Mouse (Mus musculus): ENCODE data around the gene Tmem191c. TPM values are rescaled to one million over a fixed set of nuclear protein-coding genes. Genes with fewer than 3 reads are reported as not detected.
"Not testable (repeated sequence)": the region's sequence is repeated elsewhere in the genome, so short reads cannot be mapped to it uniquely, and the experiment has no call there.

Tmem191c gene
- polyA plus RNA-seq (2021): 9.2 TPM

GRCm38 (mm10) chr16:17275721-17276120 lies at the start of gene Tmem191c:
TSS of gene Tmem191c (plus strand) at chr16:17276077.
- ChIA-PET CTCF (interaction anchor here (1.1 to 1.6 kb wide), 2 partner anchors 10 to 66 kb away, joined by 6 to 24 read pairs; partner anchors contain the start of gene Rimbp3), POLR2A (interaction anchor here (0.6 kb wide), 1 partner anchor 75 kb away, joined by 4 read pairs; no protein-coding TSS in a partner anchor)
- DNase-seq (ENCODE audit: low read depth, low spot score) (no peak), ATAC-seq (no peak)
- H3K27me3 ChIP-seq: no peaks in the 10 kb centered on the region
- TF ChIP-seq CTCF (IDR thresholded peaks at IDR 0.05): no peak
- in situ Hi-C loops (cut with MboI; ENCODE audit: low pct_unique_long_range_greater_than_20kb): no loop called here

- DNase-seq (ENCODE audit: low read depth, low spot score): no peak
- in situ Hi-C loops (cut with MboI; ENCODE audit: low pct_unique_long_range_greater_than_20kb): no loop called here
- POLR2A ChIA-PET: interaction anchor here (0.7 to 0.8 kb wide), 2 partner anchors 16 to 51 kb away, joined by 3 read pairs; no protein-coding TSS in a partner anchor
- CTCF ChIA-PET: interaction anchor here (1.1 to 1.4 kb wide), 2 partner anchors 9 to 15 kb away, joined by 3 to 6 read pairs; no protein-coding TSS in a partner anchor
- no peak for TF ChIP-seq CTCF (IDR thresholded peaks at IDR 0.05)
- H3K27me3 ChIP-seq: peaks cover 12% of the 10 kb centered on the region
- no peak for ATAC-seq
Measured at GRCm38 (mm10) chr16:17226496-17226895, 49.4 kb upstream of the Tmem191c start.

- POLR2A ChIA-PET; H3K27me3 ChIP-seq; in situ Hi-C loops (cut with MboI; ENCODE audit: low pct_unique_long_range_greater_than_20kb); ATAC-seq; DNase-seq (ENCODE audit: low read depth, low spot score): not testable (repeated sequence)
- CTCF ChIA-PET: interaction anchor here (1.5 to 6.6 kb wide), 3 partner anchors 22 to 65 kb away, joined by 3 to 39 read pairs (median 4); partner anchors contain the start of gene Rimbp3
Measured at GRCm38 (mm10) chr16:17231523-17231922, 44.4 kb upstream of the Tmem191c start.

- ATAC-seq (peak; percentile 92), DNase-seq (ENCODE audit: low read depth, low spot score) (peak; percentile 31)
- ChIA-PET POLR2A (no interaction called here), CTCF (interaction anchor here (1.9 to 6.6 kb wide), 2 partner anchors 24 to 44 kb away, joined by 4 to 39 read pairs; partner anchors contain the start of gene Rimbp3)
- H3K27me3 ChIP-seq: peaks cover 4% of the 10 kb centered on the region
- no peak for TF ChIP-seq CTCF (IDR thresholded peaks at IDR 0.05)
- in situ Hi-C loops (cut with MboI; ENCODE audit: low pct_unique_long_range_greater_than_20kb): no loop called here
Measured at GRCm38 (mm10) chr16:17232794-17233701, 42.8 kb upstream of the Tmem191c start, which contains the start of gene Hic2. TSS of gene Hic2 (plus strand) at chr16:17233572.

GRCm38 (mm10) chr16:17233702-17234498 lies 42.0 kb upstream of the Tmem191c start:
- ATAC-seq: no peak
- DNase-seq (ENCODE audit: low read depth, low spot score): no peak
- in situ Hi-C loops (cut with MboI; ENCODE audit: low pct_unique_long_range_greater_than_20kb): no loop called here
- CTCF ChIA-PET: interaction anchor here (1.7 to 6.6 kb wide), 3 partner anchors 13 to 38 kb away, joined by 5 to 39 read pairs (median 11); partner anchors contain the start of gene Rimbp3
- no peaks in the 10 kb centered on the region for H3K27me3 ChIP-seq
- no peak for TF ChIP-seq CTCF (IDR thresholded peaks at IDR 0.05)
- POLR2A ChIA-PET: no interaction called here

GRCm38 (mm10) chr16:17234499-17234895 lies 41.4 kb upstream of the Tmem191c start:
- POLR2A ChIA-PET: interaction anchor here (0.5 kb wide), 1 partner anchor 685 kb away, joined by 5 read pairs; no protein-coding TSS in a partner anchor
- in situ Hi-C loops (cut with MboI; ENCODE audit: low pct_unique_long_range_greater_than_20kb): no loop called here
- CTCF ChIA-PET: interaction anchor here (1.7 to 6.6 kb wide), 3 partner anchors 13 to 37 kb away, joined by 5 to 39 read pairs (median 11); partner anchors contain the start of gene Rimbp3
- no peak for DNase-seq (ENCODE audit: low read depth, low spot score)
- H3K27me3 ChIP-seq: no peaks in the 10 kb centered on the region
- no peak for TF ChIP-seq CTCF (IDR thresholded peaks at IDR 0.05)
- ATAC-seq: no peak

GRCm38 (mm10) chr16:17234916-17235665 lies 40.8 kb upstream of the Tmem191c start:
- CTCF ChIA-PET: interaction anchor here (1.2 to 6.6 kb wide), 4 partner anchors 8 to 36 kb away, joined by 3 to 39 read pairs (median 8); partner anchors contain the start of gene Rimbp3
- DNase-seq (ENCODE audit: low read depth, low spot score) (peak; percentile 43), ATAC-seq (peak; percentile 12)
- no peak for TF ChIP-seq CTCF (IDR thresholded peaks at IDR 0.05)
- POLR2A ChIA-PET: interaction anchor here (0.5 kb wide), 1 partner anchor 685 kb away, joined by 5 read pairs; no protein-coding TSS in a partner anchor
- H3K27me3 ChIP-seq: no peaks in the 10 kb centered on the region
- in situ Hi-C loops (cut with MboI; ENCODE audit: low pct_unique_long_range_greater_than_20kb): no loop called here

- ChIA-PET CTCF (interaction anchor here (1.5 to 6.6 kb wide), 2 partner anchors 16 to 28 kb away, joined by 3 to 39 read pairs; partner anchors contain the start of gene Rimbp3), POLR2A (no interaction called here)
- in situ Hi-C loops (cut with MboI; ENCODE audit: low pct_unique_long_range_greater_than_20kb): no loop called here
- DNase-seq (ENCODE audit: low read depth, low spot score): no peak
- no peak for ATAC-seq
- no peaks in the 10 kb centered on the region for H3K27me3 ChIP-seq
- TF ChIP-seq CTCF (IDR thresholded peaks at IDR 0.05): no peak
Measured at GRCm38 (mm10) chr16:17237634-17238033, 38.2 kb upstream of the Tmem191c start.

- no peak for TF ChIP-seq CTCF (IDR thresholded peaks at IDR 0.05)
- DNase-seq (ENCODE audit: low read depth, low spot score) (no peak), ATAC-seq (no peak)
- ChIA-PET POLR2A (no interaction called here), CTCF (no interaction called here)
- in situ Hi-C loops (cut with MboI; ENCODE audit: low pct_unique_long_range_greater_than_20kb): no loop called here
- H3K27me3 ChIP-seq: no peaks in the 10 kb centered on the region
Measured at GRCm38 (mm10) chr16:17239409-17239808, 36.5 kb upstream of the Tmem191c start.

Data from Patski (cell line).